Mouse (Mus musculus): Measurements from ENCODE around the gene Calu.

- TF ChIP-seq MAX (IDR thresholded peaks at IDR 0.05; ENCODE audit: low read depth): no peak
- TF ChIP-seq POLR2A (IDR thresholded peaks at IDR 0.05; ENCODE audit: insufficient read length, low read depth): no peak
- no peak for TF ChIP-seq E2F4 (IDR thresholded peaks at IDR 0.05; ENCODE audit: insufficient read depth)
- TF ChIP-seq TCF12 (IDR thresholded peaks at IDR 0.05; ENCODE audit: insufficient read depth, poor library complexity, severe bottlenecking): no peak
These were observed 67.6 kb downstream of the Calu start for GRCm38 (mm10) chr6:29415446-29415845.

Data from myocyte (in vitro differentiated cells).